Mouse (Mus musculus) stomach, postnatal 0 days (tissue): ENCODE data around the gene Gm28051.

Experiments used
- CTCF ChIP-seq: IDR thresholded peaks from 2 replicates; pipeline ENCODE4 v1.5.1; 2016; ENCODE audit warnings: antibody characterized with exemption, low read depth, mild to moderate bottlenecking, moderate library complexity
- EP300 ChIP-seq: optimal IDR thresholded peaks from 2 replicates; pipeline ENCODE3; 2016; ENCODE audit warnings: antibody characterized with exemption

DNA sequence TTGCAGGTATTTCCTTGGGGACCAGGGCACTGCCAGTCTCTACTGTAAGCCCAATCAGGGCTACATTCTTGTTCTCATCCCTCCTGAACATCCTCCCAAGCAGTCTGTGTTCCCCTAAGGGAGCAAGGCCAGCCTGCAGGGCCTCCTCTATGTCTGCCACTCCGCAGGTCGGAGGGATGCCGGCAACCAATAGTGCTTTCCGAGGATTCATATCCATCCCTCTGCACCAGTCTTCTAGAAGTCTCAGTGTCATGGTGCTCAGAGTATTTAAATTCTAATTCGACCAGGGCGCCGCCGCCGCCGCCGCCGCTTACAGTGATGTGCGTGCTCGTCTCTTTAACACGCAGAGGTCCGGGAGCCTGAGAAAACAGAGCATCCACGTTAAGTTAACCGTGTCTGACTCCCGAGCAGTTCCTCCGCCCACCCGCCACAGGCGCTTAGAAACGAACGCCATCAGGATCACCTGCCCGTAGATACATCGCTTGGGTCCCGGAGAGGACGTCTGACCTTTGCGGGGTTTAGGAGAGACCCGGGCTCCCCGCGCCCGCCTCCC is 14.5 kb downstream of the Gm28051 start:
- TF ChIP-seq CTCF (no peak), EP300 (no peak)
